Mouse (Mus musculus) ES-Bruce4 (cell line): Measurements from ENCODE around the gene Grik4. TPM values are rescaled to one million over a fixed set of nuclear protein-coding genes. Genes with fewer than 3 reads are reported as not detected.
A peak's percentile ranks its signal among the peaks of the same experiment; 100 is the strongest.

Experiments
- H3K27ac ChIP-seq: 2 replicates; pipeline ENCODE4 v1.5.1; 2012; ENCODE audit warnings: low read length, inconsistent platforms; ENCODE audit not compliant: insufficient read depth
- H3K27me3 ChIP-seq: 2 replicates; pipeline ENCODE4 v1.6.1; 2012; ENCODE audit warnings: mild to moderate bottlenecking, low read length, inconsistent platforms; ENCODE audit not compliant: control insufficient read depth, poor library complexity, insufficient read depth, severe bottlenecking
- H3K36me3 ChIP-seq: 2 replicates; pipeline ENCODE4 v1.6.1; 2012; ENCODE audit warnings: inconsistent platforms, mild to moderate bottlenecking, low read length, moderate library complexity; ENCODE audit not compliant: control insufficient read depth, poor library complexity, insufficient read depth, severe bottlenecking
- H3K4me1 ChIP-seq: one replicate; pipeline ENCODE4 v1.8.1; 2011; ENCODE audit warnings: low read length; ENCODE audit not compliant: control insufficient read depth, insufficient read depth
- H3K4me3 ChIP-seq: 2 replicates; pipeline ENCODE4 v1.5.1; 2011; ENCODE audit warnings: low read depth, mild to moderate bottlenecking, low read length
- H3K9ac ChIP-seq: 2 replicates; pipeline ENCODE4 v1.6.1; 2012; ENCODE audit warnings: low read depth, mild to moderate bottlenecking, inconsistent platforms; ENCODE audit not compliant: poor library complexity, severe bottlenecking
- H3K9me3 ChIP-seq: replicated peaks from 2 replicates; pipeline ENCODE4 v1.6.1; 2012; ENCODE audit warnings: mild to moderate bottlenecking, low read length, inconsistent platforms; ENCODE audit not compliant: control insufficient read depth, poor library complexity, insufficient read depth, severe bottlenecking
- CTCF ChIP-seq: IDR thresholded peaks from one replicate; pipeline ENCODE4 v1.8.1; 2011; ENCODE audit warnings: low read depth, low read length
- EP300 ChIP-seq: IDR thresholded peaks from 2 replicates; pipeline ENCODE4 v1.6.1; 2011; ENCODE audit warnings: low read depth, low read length; ENCODE audit not compliant: insufficient read depth
- POLR2A ChIP-seq: IDR thresholded peaks from one replicate; pipeline ENCODE4 v1.8.1; 2011; ENCODE audit warnings: low read length; ENCODE audit not compliant: insufficient read depth
- polyA plus RNA-seq: library from polyadenylated mRNA; stranded (reverse); fragments of >200 nt; gene quantifications from 2 replicates; pipeline ENCODE4 v1.2.4, GENCODE M21; 2011; ENCODE audit warnings: low read depth; ENCODE audit not compliant: missing spikeins, insufficient read depth, insufficient read length

Grik4 gene
- polyA plus RNA-seq, 1 experiment: 1.0 TPM

DNA sequence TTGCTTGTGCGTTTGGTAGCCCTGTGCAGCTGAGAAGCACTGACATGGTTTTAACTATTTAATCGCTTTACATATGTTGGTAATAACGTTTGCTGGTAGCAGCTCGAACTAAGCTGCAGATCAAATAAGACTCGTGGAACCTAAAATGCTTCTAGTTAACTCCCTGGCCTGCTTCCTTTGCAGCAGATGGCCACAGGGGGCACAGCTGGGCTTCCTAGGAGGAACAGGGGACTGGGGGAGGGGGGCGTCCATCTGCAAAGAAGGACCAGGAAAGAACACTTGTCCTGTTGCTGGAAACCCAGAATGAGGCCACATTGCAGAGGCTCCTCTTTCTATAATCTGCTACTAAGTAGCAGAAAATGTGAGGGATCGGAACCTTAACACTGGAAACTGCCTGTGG is 24.1 kb downstream of the Grik4 start:
- no peak overlapping the region for H3K27ac ChIP-seq
- H3K4me1 ChIP-seq: no peaks in the 10 kb centered on the region
- H3K27me3 ChIP-seq: no peaks in the 10 kb centered on the region
- TF ChIP-seq POLR2A (no peak), EP300 (no peak)
- no peaks in the 10 kb centered on the region for H3K9me3 ChIP-seq
- H3K4me3 ChIP-seq: no peak overlapping the region
- H3K9ac ChIP-seq: no peak overlapping the region
- H3K36me3 ChIP-seq: no peaks in the 10 kb centered on the region

GRCm38 (mm10) chr9:42917911-42918310 is 26.4 kb downstream of the Grik4 start:
- Histone ChIP-seq H3K4me1 (no peaks in the 10 kb centered on the region), H3K4me3 (no peak overlapping the region), H3K27ac (no peak overlapping the region), H3K9me3 (no peaks in the 10 kb centered on the region), H3K36me3 (no peaks in the 10 kb centered on the region), H3K9ac (no peak overlapping the region), H3K27me3 (no peaks in the 10 kb centered on the region)
- no peak for TF ChIP-seq EP300
- TF ChIP-seq CTCF: no peak

GRCm38 (mm10) chr9:42913201-42913600 is 31.1 kb downstream of the Grik4 start:
- TF ChIP-seq POLR2A (no peak), CTCF (no peak), EP300 (no peak)
- Histone ChIP-seq H3K27ac (no peak overlapping the region), H3K9me3 (no peaks in the 10 kb centered on the region)

DNA sequence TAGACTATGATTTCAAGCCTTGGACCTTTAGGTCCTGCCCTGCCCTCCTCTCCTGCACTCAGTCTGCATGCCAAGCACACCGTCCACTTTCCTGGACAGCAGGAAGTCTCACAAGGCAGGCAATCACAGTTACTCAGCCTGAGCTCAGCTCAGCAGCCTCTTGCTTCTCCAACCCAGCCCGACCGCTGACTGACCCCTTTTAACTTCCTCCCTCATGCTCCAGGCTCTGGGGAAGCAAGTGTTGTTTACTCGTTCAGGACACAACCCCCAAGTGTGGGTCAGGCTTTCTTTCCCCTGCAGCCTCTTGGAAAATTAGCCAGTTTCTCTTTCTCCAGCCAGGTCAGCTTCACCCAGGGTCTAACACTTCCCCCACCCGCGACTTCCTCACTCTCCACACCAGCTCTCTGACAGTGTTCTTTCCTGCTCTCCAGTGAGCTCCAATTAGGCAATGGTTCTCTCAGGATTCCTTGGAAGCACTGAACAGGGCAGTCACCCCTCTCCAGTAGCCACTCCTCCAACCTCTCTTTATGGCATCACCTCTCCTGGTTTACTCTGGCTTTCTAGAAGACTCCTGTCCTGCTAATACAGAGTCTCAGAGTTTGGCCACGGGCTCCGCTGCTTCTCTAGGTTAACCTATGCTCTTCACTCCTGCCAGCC is 35.5 kb downstream of the Grik4 start:
- Histone ChIP-seq H3K4me1 (no peaks in the 10 kb centered on the region), H3K27ac (no peak overlapping the region), H3K36me3 (no peaks in the 10 kb centered on the region), H3K4me3 (no peak overlapping the region), H3K9me3 (no peaks in the 10 kb centered on the region), H3K9ac (no peak overlapping the region), H3K27me3 (no peaks in the 10 kb centered on the region)
- TF ChIP-seq CTCF (no peak), POLR2A (no peak), EP300 (no peak)

More at GRCm38 (mm10) chr9:42913201-42913600, 31.1 kb downstream of the Grik4 start:
- no peaks in the 10 kb centered on the region for H3K4me1 ChIP-seq
- no peak overlapping the region for H3K9ac ChIP-seq
- H3K36me3 ChIP-seq: no peaks in the 10 kb centered on the region
- no peak overlapping the region for H3K4me3 ChIP-seq
- no peaks in the 10 kb centered on the region for H3K27me3 ChIP-seq

DNA sequence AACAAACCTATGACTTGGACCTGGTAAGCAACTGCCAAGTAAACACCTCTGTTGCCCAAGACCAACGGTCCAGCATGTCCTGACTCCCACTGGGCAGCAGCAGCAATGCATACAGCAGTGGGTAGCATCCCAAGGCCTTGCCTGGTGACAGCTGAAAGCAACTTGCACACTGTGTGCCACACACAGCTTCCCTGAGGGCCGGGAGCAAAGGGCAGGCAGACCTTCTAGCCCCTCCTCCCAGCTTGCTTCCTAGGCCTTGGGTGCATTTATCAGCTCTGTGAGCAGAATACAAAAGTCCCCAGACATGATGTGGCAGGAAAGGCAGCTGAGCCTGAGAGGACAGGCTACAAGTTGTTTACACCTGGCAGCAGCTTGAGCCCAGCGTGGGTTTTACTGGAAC is 37.3 kb downstream of the Grik4 start:
- H3K27ac ChIP-seq: no peak overlapping the region
- H3K27me3 ChIP-seq: no peaks in the 10 kb centered on the region
- no peaks in the 10 kb centered on the region for H3K4me1 ChIP-seq
- no peak overlapping the region for H3K4me3 ChIP-seq
- no peak for TF ChIP-seq CTCF
- TF ChIP-seq EP300: no peak
- TF ChIP-seq POLR2A: no peak
- H3K9me3 ChIP-seq: no peaks in the 10 kb centered on the region
- H3K9ac ChIP-seq: no peak overlapping the region
- no peaks in the 10 kb centered on the region for H3K36me3 ChIP-seq

DNA sequence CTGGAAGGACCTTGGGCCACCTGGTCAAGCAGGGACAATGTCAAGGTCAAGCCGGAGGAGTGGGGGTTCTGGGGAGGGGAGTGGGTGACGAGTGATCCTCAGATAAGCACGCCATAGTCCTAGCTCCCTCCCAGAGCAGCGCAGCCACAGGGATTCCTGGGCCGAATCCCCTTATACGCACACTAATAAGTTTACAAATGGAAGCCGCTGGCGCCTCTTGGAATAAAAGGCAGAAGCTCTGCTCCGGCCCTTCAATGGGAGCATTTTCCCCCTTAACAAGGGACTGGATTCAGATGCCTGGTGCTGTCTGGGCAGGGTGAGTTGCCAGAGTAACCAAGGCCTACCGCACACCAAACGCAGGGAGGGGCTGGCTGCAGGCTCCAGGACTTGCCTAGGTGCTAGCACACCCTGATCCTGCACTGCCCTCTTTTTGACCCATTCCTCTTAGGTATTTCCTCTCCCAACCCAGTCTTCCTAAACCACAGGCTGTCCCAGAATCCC is 46.2 kb downstream of the Grik4 start:
- H3K4me3 ChIP-seq: peak overlapping the region; percentile 54
- H3K9me3 ChIP-seq: no peaks in the 10 kb centered on the region
- H3K27me3 ChIP-seq: peaks cover 2% of the 10 kb centered on the region; the same call in 1 of the 2 replicates
- TF ChIP-seq CTCF: no peak
- no peak for TF ChIP-seq POLR2A
- no peak for TF ChIP-seq EP300
- peak overlapping the region; percentile 8 for H3K27ac ChIP-seq
- H3K4me1 ChIP-seq: no peaks in the 10 kb centered on the region
- peak overlapping the region; percentile 68; the same call in 1 of the 2 replicates for H3K9ac ChIP-seq
- H3K36me3 ChIP-seq: no peaks in the 10 kb centered on the region
